Mouse (Mus musculus) cerebellum, adult 2 months (tissue): Measurements from ENCODE around the gene Acsl5.

Experiments
- CTCF ChIP-seq: fragments of 200-500 bp; IDR thresholded peaks from 2 replicates; pipeline ENCODE4 v1.5.1; 2011; ENCODE audit warnings: low read depth, mild to moderate bottlenecking, control low read depth, low read length, moderate library complexity, borderline replicate concordance; ENCODE audit not compliant: insufficient read depth
- POLR2A ChIP-seq: fragments of 200-500 bp; IDR thresholded peaks from 2 replicates; pipeline ENCODE4 v1.6.1; 2011; ENCODE audit warnings: low read length, control low read depth, borderline replicate concordance; ENCODE audit not compliant: insufficient read depth

- TF ChIP-seq POLR2A (no peak), CTCF (no peak)
Measured at GRCm38 (mm10) chr19:55266786-55267185, 15.0 kb downstream of the Acsl5 start.
